Mouse (Mus musculus) MEL (cell line): ENCODE data around the gene Camta1. TPM values are rescaled to one million over a fixed set of nuclear protein-coding genes. Genes with fewer than 3 reads are reported as not detected.

ENCODE experiments used
- DNase-seq: peaks from one replicate; pipeline ENCODE4 v3.0.0; 2011; ENCODE audit warnings: low read depth, low spot score
- H3K27ac ChIP-seq: 2 replicates; pipeline ENCODE4 v1.5.1; 2012; ENCODE audit warnings: low read depth, mild to moderate bottlenecking, control low read depth, low read length, moderate library complexity; ENCODE audit not compliant: control insufficient read depth
- H3K27me3 ChIP-seq, 2 experiments: fragments of 150-350 bp in 1 of 2; sonication (generic) in 1 of 2; 2 replicates each; pipeline ENCODE4 v1.6.1; 2012; ENCODE audit warnings: low read length in 2 of 2, mild to moderate bottlenecking in 2 of 2, improper control_type of control experiment in 1 of 2, moderate library complexity in 1 of 2; ENCODE audit not compliant: insufficient read depth in 2 of 2, control insufficient read depth in 1 of 2
- H3K36me3 ChIP-seq, 2 experiments: 2 replicates each; pipeline ENCODE4 v1.6.1; 2012 to 2014; ENCODE audit warnings: low read length in 2 of 2, improper control_type of control experiment in 1 of 2, inconsistent platforms in 1 of 2, mild to moderate bottlenecking in 1 of 2; ENCODE audit not compliant: insufficient read depth in 2 of 2, control insufficient read depth in 1 of 2
- H3K4me1 ChIP-seq, 2 experiments: fragments of 150-350 bp in 1 of 2; sonication (generic) in 1 of 2; 2 replicates each; pipeline ENCODE4 v1.6.1; 2012; ENCODE audit warnings: low read length in 2 of 2, improper control_type of control experiment in 1 of 2, mild to moderate bottlenecking in 1 of 2; ENCODE audit not compliant: insufficient read depth in 2 of 2, control insufficient read depth in 1 of 2
- H3K4me3 ChIP-seq, 2 experiments: fragments of 150-350 bp in 1 of 2; sonication (generic) in 1 of 2; 2 replicates each; pipeline ENCODE4 v1.5.1; 2012; ENCODE audit warnings: low read depth in 2 of 2, low read length in 2 of 2, mild to moderate bottlenecking in 2 of 2, moderate library complexity in 2 of 2, control low read depth in 1 of 2, improper control_type of control experiment in 1 of 2; ENCODE audit not compliant: control insufficient read depth in 1 of 2, insufficient read depth in 1 of 2
- H3K79me2 ChIP-seq: 2 replicates; pipeline ENCODE4 v1.6.1; 2012; ENCODE audit warnings: mild to moderate bottlenecking, low read length, moderate library complexity; ENCODE audit not compliant: control insufficient read depth, poor library complexity, insufficient read depth
- H3K9ac ChIP-seq: 2 replicates; pipeline ENCODE4 v1.6.1; 2012; ENCODE audit warnings: low read depth, mild to moderate bottlenecking, control low read depth, low read length, moderate library complexity; ENCODE audit not compliant: control insufficient read depth, poor library complexity, severe bottlenecking
- H3K9me3 ChIP-seq: fragments of 150-350 bp; sonication (generic); replicated peaks from 2 replicates; pipeline ENCODE4 v1.6.1; 2012; ENCODE audit warnings: mild to moderate bottlenecking, low read length, improper control_type of control experiment, moderate library complexity; ENCODE audit not compliant: insufficient read depth
- BHLHE40 ChIP-seq: IDR thresholded peaks from 2 replicates; pipeline ENCODE4 v1.6.1; 2012; ENCODE audit warnings: low read depth, mild to moderate bottlenecking, inconsistent platforms, low read length, improper control_type of control experiment, borderline replicate concordance
- CHD1 ChIP-seq: IDR thresholded peaks from 2 replicates; pipeline ENCODE4 v1.6.1; 2012; ENCODE audit warnings: low read depth, mild to moderate bottlenecking, inconsistent platforms, low read length, improper control_type of control experiment
- CHD2 ChIP-seq: IDR thresholded peaks from 2 replicates; pipeline ENCODE4 v1.6.1; 2011; ENCODE audit warnings: low read length, improper control_type of control experiment
- CTCF ChIP-seq, 3 experiments: IDR thresholded peaks in 2 of 3; conservative IDR thresholded peaks in 1 of 3; 2 replicates each; pipeline ENCODE4 v1.5.1; 2011 to 2012; ENCODE audit warnings: low read length in 3 of 3, low read depth in 2 of 3, mild to moderate bottlenecking in 2 of 3, improper control_type of control experiment in 1 of 3, inconsistent platforms in 1 of 3, mixed read lengths in 1 of 3, moderate library complexity in 1 of 3; ENCODE audit not compliant: control insufficient read depth in 1 of 3, insufficient read depth in 1 of 3, poor library complexity in 1 of 3, severe bottlenecking in 1 of 3
- ELF1 ChIP-seq: IDR thresholded peaks from 2 replicates; pipeline ENCODE4 v1.6.1; 2014; ENCODE audit warnings: low read depth, mild to moderate bottlenecking, inconsistent platforms, low read length, improper control_type of control experiment, moderate library complexity
- EP300 ChIP-seq, 2 experiments: IDR thresholded peaks; 2 replicates each; pipeline ENCODE4 v1.6.1; 2011; ENCODE audit warnings: improper control_type of control experiment in 2 of 2, low read length in 2 of 2, low read depth in 1 of 2, mild to moderate bottlenecking in 1 of 2
- GATA1 ChIP-seq: IDR thresholded peaks from 2 replicates; pipeline ENCODE4 v1.6.1; 2011; ENCODE audit warnings: low read depth, low read length, improper control_type of control experiment
- HCFC1 ChIP-seq: IDR thresholded peaks from 2 replicates; pipeline ENCODE4 v1.6.1; 2012; ENCODE audit warnings: low read depth, mild to moderate bottlenecking, inconsistent platforms, low read length, improper control_type of control experiment, moderate library complexity
- JUND ChIP-seq: IDR thresholded peaks from 2 replicates; pipeline ENCODE4 v1.6.1; 2011; ENCODE audit warnings: low read depth, mild to moderate bottlenecking, improper control_type of control experiment, low read length
- KAT2A ChIP-seq: conservative IDR thresholded peaks from 2 replicates; pipeline ENCODE4 v1.6.1; 2012; ENCODE audit warnings: low read depth, low read length, improper control_type of control experiment, inconsistent platforms
- MAFK ChIP-seq: IDR thresholded peaks from 2 replicates; pipeline ENCODE4 v1.6.1; 2011; ENCODE audit warnings: low read depth, mild to moderate bottlenecking, low read length, improper control_type of control experiment, borderline replicate concordance
- MAX ChIP-seq: IDR thresholded peaks from 2 replicates; pipeline ENCODE4 v1.6.1; 2011; ENCODE audit warnings: low read length, improper control_type of control experiment
- MXI1 ChIP-seq: IDR thresholded peaks from 2 replicates; pipeline ENCODE4 v1.6.1; 2011; ENCODE audit warnings: mild to moderate bottlenecking, low read depth, low read length, improper control_type of control experiment
- MYC ChIP-seq: IDR thresholded peaks from 2 replicates; pipeline ENCODE4 v1.6.1; 2011; ENCODE audit warnings: low read depth, mild to moderate bottlenecking, low read length, improper control_type of control experiment, moderate library complexity
- NELFE ChIP-seq: IDR thresholded peaks from 2 replicates; pipeline ENCODE4 v1.6.1; 2011; ENCODE audit warnings: low read depth, low read length, improper control_type of control experiment
- POLR2A ChIP-seq, 2 experiments: IDR thresholded peaks; 2 replicates each; pipeline ENCODE4 v1.6.1; 2011 to 2012; ENCODE audit warnings: low read length in 2 of 2, mild to moderate bottlenecking in 2 of 2, control low read depth in 1 of 2, improper control_type of control experiment in 1 of 2, low read depth in 1 of 2, moderate library complexity in 1 of 2; ENCODE audit not compliant: control insufficient read depth in 1 of 2, insufficient read depth in 1 of 2, poor library complexity in 1 of 2
- POLR2AphosphoS5 ChIP-seq: IDR thresholded peaks from 2 replicates; pipeline ENCODE4 v1.6.1; 2012; ENCODE audit warnings: low read depth, borderline replicate concordance, mild to moderate bottlenecking, inconsistent platforms, low read length, moderate library complexity, mixed read lengths
- RCOR1 ChIP-seq: IDR thresholded peaks from 2 replicates; pipeline ENCODE4 v1.6.1; 2012; ENCODE audit warnings: low read depth, mild to moderate bottlenecking, inconsistent platforms, low read length, improper control_type of control experiment
- TCF12 ChIP-seq: IDR thresholded peaks from 2 replicates; pipeline ENCODE4 v1.6.1; 2014; ENCODE audit warnings: low read depth, mild to moderate bottlenecking, inconsistent platforms, low read length, improper control_type of control experiment, moderate library complexity
- UBTF ChIP-seq: IDR thresholded peaks from 2 replicates; pipeline ENCODE4 v1.6.1; 2012; ENCODE audit warnings: low read depth, mild to moderate bottlenecking, inconsistent platforms, low read length, improper control_type of control experiment, moderate library complexity, borderline replicate concordance; ENCODE audit not compliant: insufficient read depth
- ZKSCAN1 ChIP-seq: IDR thresholded peaks from 2 replicates; pipeline ENCODE4 v1.6.1; 2012; ENCODE audit warnings: low read depth, mild to moderate bottlenecking, inconsistent platforms, low read length, improper control_type of control experiment, moderate library complexity
- ZMIZ1 ChIP-seq: IDR thresholded peaks from 2 replicates; pipeline ENCODE4 v1.6.1; 2012; ENCODE audit warnings: low read depth, mild to moderate bottlenecking, inconsistent platforms, low read length, improper control_type of control experiment, moderate library complexity
- ZNF384 ChIP-seq: IDR thresholded peaks from 2 replicates; pipeline ENCODE4 v1.6.1; 2012; ENCODE audit warnings: low read depth, mild to moderate bottlenecking, inconsistent platforms, low read length, improper control_type of control experiment
- polyA plus RNA-seq, 2 experiments: library from polyadenylated mRNA; stranded (reverse) in 1 of 2; unstranded in 1 of 2; fragments of >175 nt in 1 of 2; fragments of >200 nt in 1 of 2; gene quantifications; 2 replicates each; pipeline versions ENCODE4 v1.2.1 to v1.2.4; 2012; ENCODE audit warnings: low replicate concordance in 2 of 2, low read depth in 1 of 2; ENCODE audit not compliant: insufficient read length in 2 of 2, insufficient read depth in 1 of 2, missing spikeins in 1 of 2
- total RNA-seq: library from RNA; depleted of rRNA; stranded (reverse); fragments of 300-350 nt; gene quantifications from 2 replicates; pipeline ENCODE4 v1.2.3, GENCODE M21; 2012

Camta1 gene
- total and polyA plus RNA-seq, 3 experiments: 28.2 to 87.5 TPM; not detected in 1

DNA sequence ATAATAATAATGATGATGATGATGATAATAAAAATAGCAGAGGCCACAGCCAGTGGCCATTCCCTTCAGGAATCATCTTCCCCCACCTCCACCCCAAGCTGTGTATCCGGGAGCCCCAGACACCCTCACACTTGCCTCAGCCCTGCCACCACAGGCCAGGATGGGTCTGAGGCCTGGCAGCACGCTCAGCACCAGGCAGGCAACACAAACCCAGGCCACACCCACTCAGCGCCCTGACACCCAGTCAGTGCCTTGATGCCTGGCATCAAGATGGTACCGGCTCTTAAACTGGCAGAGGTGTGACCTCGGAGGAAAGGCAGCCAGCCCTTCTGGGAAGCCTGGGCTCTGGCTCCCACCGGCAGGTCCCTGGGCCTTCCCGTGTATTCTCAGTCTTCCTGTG, 143.8 kb downstream of the Camta1 start:
- no peak overlapping the region for H3K4me3 ChIP-seq
- H3K36me3 ChIP-seq: no peaks in the 10 kb centered on the region
- TF ChIP-seq BHLHE40 (no peak), MYC (no peak), NELFE (no peak), CHD1 (no peak), ZMIZ1 (no peak), RCOR1 (no peak), JUND (no peak), EP300 (IDR thresholded peaks at IDR 0.05; ENCODE audit: low read depth in 1 of 2, low read length in 2 of 2) (no peak), UBTF (no peak), MAX (no peak), ZNF384 (no peak), KAT2A (no peak), ZKSCAN1 (no peak), MXI1 (no peak), CTCF (IDR thresholded peaks at IDR 0.05 in 2 of 3, conservative IDR thresholded peaks at IDR 0.05 in 1 of 3; ENCODE audit: control insufficient read depth in 1 of 3, insufficient read depth in 1 of 3, low read depth in 2 of 3, low read length in 3 of 3, poor library complexity in 1 of 3, severe bottlenecking in 1 of 3) (no peak)
- H3K27ac ChIP-seq: no peak overlapping the region
- H3K27me3 ChIP-seq: no peaks in the 10 kb centered on the region
- H3K79me2 ChIP-seq: no peaks in the 10 kb centered on the region
- no peak for DNase-seq
- no peak overlapping the region for H3K9ac ChIP-seq
- no peaks in the 10 kb centered on the region for H3K4me1 ChIP-seq
- H3K9me3 ChIP-seq: no peaks in the 10 kb centered on the region

DNA sequence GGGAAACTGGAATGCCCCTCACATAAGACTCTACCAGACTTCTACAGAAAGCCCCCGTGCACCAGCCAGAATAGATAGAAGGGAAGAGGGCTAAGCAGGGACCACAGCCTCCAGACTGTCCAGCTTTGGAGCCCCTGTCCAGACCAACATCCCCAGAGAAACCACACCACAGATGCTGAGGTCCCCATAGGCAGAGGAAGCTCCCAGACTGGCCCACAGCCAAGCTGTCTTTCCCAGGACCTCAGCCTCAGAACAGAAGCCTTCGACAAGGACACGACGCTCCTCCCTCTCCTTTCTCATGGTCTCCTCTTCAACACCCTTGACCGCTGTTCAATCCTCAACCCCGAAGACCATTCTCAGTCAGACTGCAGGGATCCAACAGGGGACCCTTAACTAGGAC, 148.0 kb downstream of the Camta1 start:
- H3K79me2 ChIP-seq: no peaks in the 10 kb centered on the region

DNA sequence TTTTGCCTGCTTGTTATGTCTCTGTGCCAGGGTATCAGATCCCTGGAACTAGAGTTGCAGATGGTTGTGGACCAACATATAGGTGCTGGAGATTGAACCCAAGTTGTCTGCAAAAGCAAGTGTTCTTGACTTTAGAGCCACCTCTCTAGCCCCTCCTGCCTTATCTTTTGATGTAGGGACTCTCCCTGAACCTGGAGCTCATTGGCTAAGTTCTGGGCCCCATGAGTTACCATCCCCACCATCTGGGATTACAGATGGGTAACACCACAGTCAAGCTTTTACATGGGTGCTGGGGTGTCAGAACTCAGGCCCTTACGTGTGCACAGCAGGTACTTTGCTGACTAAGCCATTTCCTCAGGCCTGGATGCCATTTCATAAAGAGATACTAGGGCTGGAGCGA, 150.3 kb downstream of the Camta1 start:
- TF ChIP-seq ELF1 (no peak), MYC (no peak), POLR2AphosphoS5 (no peak), MXI1 (no peak), MAFK (no peak), CHD1 (no peak), CHD2 (no peak), NELFE (no peak), KAT2A (no peak), TCF12 (no peak), MAX (no peak), HCFC1 (no peak), ZKSCAN1 (no peak)
- Histone ChIP-seq H3K4me3 (no peak overlapping the region), H3K9ac (no peak overlapping the region), H3K27ac (no peak overlapping the region), H3K9me3 (no peaks in the 10 kb centered on the region), H3K36me3 (no peaks in the 10 kb centered on the region), H3K27me3 (no peaks in the 10 kb centered on the region), H3K79me2 (no peaks in the 10 kb centered on the region), H3K4me1 (no peaks in the 10 kb centered on the region)
- DNase-seq: no peak

More for the DNA sequence above, 148.0 kb downstream of the Camta1 start:
- H3K4me3 ChIP-seq: no peak overlapping the region
- no peaks in the 10 kb centered on the region for H3K9me3 ChIP-seq
- no peaks in the 10 kb centered on the region for H3K27me3 ChIP-seq
- H3K36me3 ChIP-seq: no peaks in the 10 kb centered on the region
- H3K4me1 ChIP-seq: no peaks in the 10 kb centered on the region
- H3K27ac ChIP-seq: no peak overlapping the region
- TF ChIP-seq POLR2A (IDR thresholded peaks at IDR 0.05; ENCODE audit: control insufficient read depth in 1 of 2, insufficient read depth in 1 of 2, low read depth in 1 of 2, low read length in 2 of 2, poor library complexity in 1 of 2) (no peak), GATA1 (no peak)
- no peak overlapping the region for H3K9ac ChIP-seq
- no peak for DNase-seq
